Mouse (Mus musculus): Measurements from ENCODE around the gene Egln1. TPM values are rescaled to one million over a fixed set of nuclear protein-coding genes. Genes with fewer than 3 reads are reported as not detected.

Egln1 gene
- polyA plus RNA-seq, 1 experiment: 20.4 TPM

- no peak for TF ChIP-seq GATA1 (IDR thresholded peaks at IDR 0.05; ENCODE audit: low read length)
These were observed 23.4 kb downstream of the Egln1 start for GRCm38 (mm10) chr8:124925544-124926266.

GRCm38 (mm10) chr8:124923971-124924652 lies 25.0 kb downstream of the Egln1 start:
- no peak for TF ChIP-seq GATA1 (IDR thresholded peaks at IDR 0.05; ENCODE audit: low read length)

GRCm38 (mm10) chr8:124922490-124923089 lies 26.5 kb downstream of the Egln1 start:
- no peak for TF ChIP-seq GATA1 (IDR thresholded peaks at IDR 0.05; ENCODE audit: low read length)

- TF ChIP-seq GATA1 (IDR thresholded peaks at IDR 0.05; ENCODE audit: low read length): no peak
These were observed 27.5 kb downstream of the Egln1 start for GRCm38 (mm10) chr8:124921369-124922279.

GRCm38 (mm10) chr8:124917741-124918484 lies 31.2 kb downstream of the Egln1 start:
- TF ChIP-seq GATA1 (IDR thresholded peaks at IDR 0.05; ENCODE audit: low read length): no peak

- TF ChIP-seq GATA1 (IDR thresholded peaks at IDR 0.05; ENCODE audit: low read length): no peak
These were observed 35.1 kb downstream of the Egln1 start for GRCm38 (mm10) chr8:124914061-124914460.

GRCm38 (mm10) chr8:124911938-124912872 lies 36.9 kb downstream of the Egln1 start:
- no peak for TF ChIP-seq GATA1 (IDR thresholded peaks at IDR 0.05; ENCODE audit: low read length)

- TF ChIP-seq GATA1 (IDR thresholded peaks at IDR 0.05; ENCODE audit: low read length): no peak
These were observed 38.8 kb downstream of the Egln1 start for GRCm38 (mm10) chr8:124910349-124910748.

GRCm38 (mm10) chr8:124909936-124910335 lies 39.2 kb downstream of the Egln1 start:
- TF ChIP-seq GATA1 (IDR thresholded peaks at IDR 0.05; ENCODE audit: low read length): no peak

GRCm38 (mm10) chr8:124905482-124905881 lies 43.6 kb downstream of the Egln1 start:
- TF ChIP-seq GATA1 (IDR thresholded peaks at IDR 0.05; ENCODE audit: low read length): no peak

- no peak for TF ChIP-seq GATA1 (IDR thresholded peaks at IDR 0.05; ENCODE audit: low read length)
These were observed 45.9 kb downstream of the Egln1 start for GRCm38 (mm10) chr8:124903198-124903597.

- no peak for TF ChIP-seq GATA1 (IDR thresholded peaks at IDR 0.05; ENCODE audit: low read length)
These were observed 50.7 kb downstream of the Egln1 start for GRCm38 (mm10) chr8:124898251-124898905.
